Mouse (Mus musculus) MEL (cell line): ENCODE results near the gene Cdkn1b. TPM values are rescaled to one million over a fixed set of nuclear protein-coding genes. Genes with fewer than 3 reads are reported as not detected.

Experiments
- DNase-seq: peaks from one replicate; pipeline ENCODE4 v3.0.0; 2011; ENCODE audit warnings: low read depth, low spot score
- H3K27ac ChIP-seq: 2 replicates; pipeline ENCODE4 v1.5.1; 2012; ENCODE audit warnings: low read depth, mild to moderate bottlenecking, control low read depth, low read length, moderate library complexity; ENCODE audit not compliant: control insufficient read depth
- H3K27me3 ChIP-seq, 2 experiments: fragments of 150-350 bp in 1 of 2; sonication (generic) in 1 of 2; 2 replicates each; pipeline ENCODE4 v1.6.1; 2012; ENCODE audit warnings: low read length in 2 of 2, mild to moderate bottlenecking in 2 of 2, improper control_type of control experiment in 1 of 2, moderate library complexity in 1 of 2; ENCODE audit not compliant: insufficient read depth in 2 of 2, control insufficient read depth in 1 of 2
- H3K36me3 ChIP-seq, 2 experiments: 2 replicates each; pipeline ENCODE4 v1.6.1; 2012 to 2014; ENCODE audit warnings: low read length in 2 of 2, improper control_type of control experiment in 1 of 2, inconsistent platforms in 1 of 2, mild to moderate bottlenecking in 1 of 2; ENCODE audit not compliant: insufficient read depth in 2 of 2, control insufficient read depth in 1 of 2
- H3K4me1 ChIP-seq, 2 experiments: fragments of 150-350 bp in 1 of 2; sonication (generic) in 1 of 2; 2 replicates each; pipeline ENCODE4 v1.6.1; 2012; ENCODE audit warnings: low read length in 2 of 2, improper control_type of control experiment in 1 of 2, mild to moderate bottlenecking in 1 of 2; ENCODE audit not compliant: insufficient read depth in 2 of 2, control insufficient read depth in 1 of 2
- H3K4me3 ChIP-seq, 2 experiments: fragments of 150-350 bp in 1 of 2; sonication (generic) in 1 of 2; 2 replicates each; pipeline ENCODE4 v1.5.1; 2012; ENCODE audit warnings: low read depth in 2 of 2, low read length in 2 of 2, mild to moderate bottlenecking in 2 of 2, moderate library complexity in 2 of 2, control low read depth in 1 of 2, improper control_type of control experiment in 1 of 2; ENCODE audit not compliant: control insufficient read depth in 1 of 2, insufficient read depth in 1 of 2
- H3K79me2 ChIP-seq: 2 replicates; pipeline ENCODE4 v1.6.1; 2012; ENCODE audit warnings: mild to moderate bottlenecking, low read length, moderate library complexity; ENCODE audit not compliant: control insufficient read depth, poor library complexity, insufficient read depth
- H3K9ac ChIP-seq: 2 replicates; pipeline ENCODE4 v1.6.1; 2012; ENCODE audit warnings: low read depth, mild to moderate bottlenecking, control low read depth, low read length, moderate library complexity; ENCODE audit not compliant: control insufficient read depth, poor library complexity, severe bottlenecking
- H3K9me3 ChIP-seq: fragments of 150-350 bp; sonication (generic); replicated peaks from 2 replicates; pipeline ENCODE4 v1.6.1; 2012; ENCODE audit warnings: mild to moderate bottlenecking, low read length, improper control_type of control experiment, moderate library complexity; ENCODE audit not compliant: insufficient read depth
- CHD1 ChIP-seq: IDR thresholded peaks from 2 replicates; pipeline ENCODE4 v1.6.1; 2012; ENCODE audit warnings: low read depth, mild to moderate bottlenecking, inconsistent platforms, low read length, improper control_type of control experiment
- CHD2 ChIP-seq: IDR thresholded peaks from 2 replicates; pipeline ENCODE4 v1.6.1; 2011; ENCODE audit warnings: low read length, improper control_type of control experiment
- E2F4 ChIP-seq: IDR thresholded peaks from 2 replicates; pipeline ENCODE4 v1.6.1; 2011; ENCODE audit warnings: low read depth, low read length, improper control_type of control experiment, borderline replicate concordance
- EP300 ChIP-seq, 2 experiments: IDR thresholded peaks; 2 replicates each; pipeline ENCODE4 v1.6.1; 2011; ENCODE audit warnings: improper control_type of control experiment in 2 of 2, low read length in 2 of 2, low read depth in 1 of 2, mild to moderate bottlenecking in 1 of 2
- HCFC1 ChIP-seq: IDR thresholded peaks from 2 replicates; pipeline ENCODE4 v1.6.1; 2012; ENCODE audit warnings: low read depth, mild to moderate bottlenecking, inconsistent platforms, low read length, improper control_type of control experiment, moderate library complexity
- JUND ChIP-seq: IDR thresholded peaks from 2 replicates; pipeline ENCODE4 v1.6.1; 2011; ENCODE audit warnings: low read depth, mild to moderate bottlenecking, improper control_type of control experiment, low read length
- MEF2A ChIP-seq: IDR thresholded peaks from 2 replicates; pipeline ENCODE4 v1.6.1; 2014; ENCODE audit warnings: low read depth, mild to moderate bottlenecking, inconsistent platforms, low read length, improper control_type of control experiment; ENCODE audit not compliant: poor library complexity, insufficient replicate concordance, severe bottlenecking; ENCODE audit errors: extremely low read depth
- MXI1 ChIP-seq: IDR thresholded peaks from 2 replicates; pipeline ENCODE4 v1.6.1; 2011; ENCODE audit warnings: mild to moderate bottlenecking, low read depth, low read length, improper control_type of control experiment
- MYB ChIP-seq: IDR thresholded peaks from 2 replicates; pipeline ENCODE4 v1.6.1; 2011; ENCODE audit warnings: mild to moderate bottlenecking, low read depth, low read length, improper control_type of control experiment
- MYC ChIP-seq: IDR thresholded peaks from 2 replicates; pipeline ENCODE4 v1.6.1; 2011; ENCODE audit warnings: low read depth, mild to moderate bottlenecking, low read length, improper control_type of control experiment, moderate library complexity
- POLR2AphosphoS2 ChIP-seq: IDR thresholded peaks from 2 replicates; pipeline ENCODE4 v1.6.1; 2011; ENCODE audit warnings: low read length, improper control_type of control experiment
- POLR2AphosphoS5 ChIP-seq: IDR thresholded peaks from 2 replicates; pipeline ENCODE4 v1.6.1; 2012; ENCODE audit warnings: low read depth, borderline replicate concordance, mild to moderate bottlenecking, inconsistent platforms, low read length, moderate library complexity, mixed read lengths
- RAD21 ChIP-seq: IDR thresholded peaks from 2 replicates; pipeline ENCODE4 v1.6.1; 2011; ENCODE audit warnings: mild to moderate bottlenecking, low read depth, low read length, improper control_type of control experiment
- RCOR1 ChIP-seq: IDR thresholded peaks from 2 replicates; pipeline ENCODE4 v1.6.1; 2012; ENCODE audit warnings: low read depth, mild to moderate bottlenecking, inconsistent platforms, low read length, improper control_type of control experiment
- SIN3A ChIP-seq: IDR thresholded peaks from 2 replicates; pipeline ENCODE4 v1.6.1; 2012; ENCODE audit warnings: low read length, improper control_type of control experiment, inconsistent platforms
- SMC3 ChIP-seq: IDR thresholded peaks from 2 replicates; pipeline ENCODE4 v1.6.1; 2011; ENCODE audit warnings: low read depth, low read length, improper control_type of control experiment
- TAL1 ChIP-seq: IDR thresholded peaks from 2 replicates; pipeline ENCODE4 v1.6.1; 2012; ENCODE audit warnings: mild to moderate bottlenecking, inconsistent platforms, low read length, moderate library complexity, mixed read lengths
- TBP ChIP-seq: IDR thresholded peaks from 2 replicates; pipeline ENCODE4 v1.8.0; 2011; ENCODE audit warnings: low read depth, low read length, improper control_type of control experiment
- UBTF ChIP-seq: IDR thresholded peaks from 2 replicates; pipeline ENCODE4 v1.6.1; 2012; ENCODE audit warnings: low read depth, mild to moderate bottlenecking, inconsistent platforms, low read length, improper control_type of control experiment, moderate library complexity, borderline replicate concordance; ENCODE audit not compliant: insufficient read depth
- USF1 ChIP-seq: IDR thresholded peaks from 2 replicates; pipeline ENCODE4 v1.6.1; 2014; ENCODE audit warnings: low read depth, mild to moderate bottlenecking, inconsistent platforms, low read length, improper control_type of control experiment, moderate library complexity
- polyA plus RNA-seq, 2 experiments: library from polyadenylated mRNA; stranded (reverse) in 1 of 2; unstranded in 1 of 2; fragments of >175 nt in 1 of 2; fragments of >200 nt in 1 of 2; gene quantifications; 2 replicates each; pipeline versions ENCODE4 v1.2.1 to v1.2.4; 2012; ENCODE audit warnings: low replicate concordance in 2 of 2, low read depth in 1 of 2; ENCODE audit not compliant: insufficient read length in 2 of 2, insufficient read depth in 1 of 2, missing spikeins in 1 of 2
- total RNA-seq: library from RNA; depleted of rRNA; stranded (reverse); fragments of 300-350 nt; gene quantifications from 2 replicates; pipeline ENCODE4 v1.2.3, GENCODE M21; 2012

Gene Cdkn1b
- total and polyA plus RNA-seq, 3 experiments: 7.7 to 21.2 TPM; not detected in 1

DNA sequence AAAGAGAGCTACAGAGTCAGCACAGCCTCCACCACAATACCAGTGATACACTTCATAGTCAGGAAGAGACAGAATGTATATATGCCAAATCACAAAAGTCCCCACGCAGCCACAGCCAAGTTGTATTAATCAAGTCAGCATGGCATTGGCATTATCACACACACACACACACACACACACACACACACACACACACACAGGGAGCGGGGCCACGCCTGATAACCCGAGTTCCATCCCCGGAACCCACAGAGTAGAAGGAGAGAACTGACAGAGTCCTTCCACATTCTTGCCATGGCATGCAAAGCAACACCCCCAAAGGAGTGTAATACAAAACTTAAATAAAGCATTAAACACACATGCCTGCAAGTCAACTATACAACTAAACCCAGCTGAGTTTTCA lies 40.6 kb upstream of the Cdkn1b start (continued):
- no peak for TF ChIP-seq SMC3
- peak; percentile 49; the same call in 1 of the 2 replicates for TF ChIP-seq TAL1
- peak; percentile 22; the same call in 1 of the 2 replicates for TF ChIP-seq MXI1
- no peak for TF ChIP-seq E2F4
- no peak for TF ChIP-seq POLR2AphosphoS2
- TF ChIP-seq UBTF: no peak
- TF ChIP-seq MYB: no peak
- peak; percentile 41; the same call in 1 of the 2 replicates for TF ChIP-seq RCOR1
- no peak for TF ChIP-seq CHD1
- TF ChIP-seq CHD2: no peak
- no peak for TF ChIP-seq MYC
- no peak for TF ChIP-seq JUND
- no peak for TF ChIP-seq USF1
- no peak for TF ChIP-seq MEF2A

DNA sequence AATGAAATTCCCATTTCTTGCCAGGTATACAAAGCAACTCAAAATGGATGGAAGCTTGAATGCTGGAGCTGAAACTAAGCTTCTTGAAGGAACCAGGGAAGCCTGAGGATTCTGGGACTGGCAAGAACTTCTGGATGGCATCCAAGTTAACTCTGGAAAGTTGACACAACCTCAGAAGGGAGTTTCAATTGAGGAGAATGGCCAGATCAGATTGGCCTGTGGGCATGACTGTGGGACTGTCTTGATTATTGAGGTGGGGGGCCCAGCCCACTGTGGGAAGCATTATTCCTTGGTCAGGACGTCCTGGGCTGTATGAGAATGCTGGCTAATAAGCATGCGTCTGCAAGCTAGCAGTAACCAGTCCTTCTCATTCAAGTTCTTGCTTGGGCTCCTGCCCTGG lies 40.2 kb upstream of the Cdkn1b start:
- no peak overlapping the region for H3K4me3 ChIP-seq
- no peaks in the 10 kb centered on the region for H3K27me3 ChIP-seq
- peaks cover 4% of the 10 kb centered on the region in 2 experiments; a peak in 2 of 4 replicates for H3K4me1 ChIP-seq
- DNase-seq: no peak
- H3K9ac ChIP-seq: no peak overlapping the region
- TF ChIP-seq TBP (no peak), MYB (no peak), POLR2AphosphoS5 (no peak), SIN3A (no peak), HCFC1 (no peak), EP300 (IDR thresholded peaks at IDR 0.05; ENCODE audit: low read depth in 1 of 2, low read length in 2 of 2) (no peak), JUND (no peak), RAD21 (no peak)
- H3K79me2 ChIP-seq: no peaks in the 10 kb centered on the region
- no peak overlapping the region for H3K27ac ChIP-seq
- H3K9me3 ChIP-seq: no peaks in the 10 kb centered on the region
- peaks cover 0 to 3% of the 10 kb centered on the region in 2 experiments; a peak in 2 of 4 replicates for H3K36me3 ChIP-seq
